Mouse (Mus musculus): ENCODE measurements around the gene Rbm44. TPM values are rescaled to one million over a fixed set of nuclear protein-coding genes. Genes with fewer than 3 reads are reported as not detected.
A peak's percentile ranks its signal among the peaks of the same experiment; 100 is the strongest.

Rbm44 gene
- polyA plus RNA-seq, 1 experiment from 2014 or later, result 3.3 TPM

DNA sequence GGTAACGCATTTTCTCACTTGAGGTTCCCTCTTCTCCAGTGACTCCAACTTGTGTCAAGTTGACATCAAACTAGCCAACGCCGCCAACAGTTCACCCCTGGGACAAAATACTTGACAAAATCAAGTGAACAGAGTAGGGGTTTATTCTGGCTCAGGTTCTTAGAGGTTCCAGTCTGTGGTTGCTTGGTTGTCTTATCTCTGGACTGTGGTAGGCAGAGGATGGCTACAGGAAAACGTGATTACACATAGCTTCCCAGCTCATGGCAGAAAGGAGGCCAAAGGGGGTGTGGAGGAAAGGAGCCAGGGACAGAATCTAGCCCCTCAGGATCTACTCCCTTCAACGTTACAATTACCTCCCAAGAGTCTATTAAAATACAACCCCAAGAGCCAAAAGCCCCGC lies 41.8 kb downstream of the Rbm44 start:
- Histone ChIP-seq H3K27ac (replicated peaks in 1 of 2; ENCODE audit: control insufficient read depth in 1 of 2, insufficient read depth in 1 of 2, low read depth in 2 of 2, low read length in 2 of 2) (no peak overlapping the region), H3K4me2 (ENCODE audit: low read length) (no peak overlapping the region), H3K9ac (ENCODE audit: low read length) (no peak overlapping the region), H3K36me3 (ENCODE audit: control insufficient read depth, insufficient read depth, low read length) (peaks cover 3% of the 10 kb centered on the region; the same call in 1 of the 2 replicates), H3K4me1 (ENCODE audit: control insufficient read depth in 2 of 2, insufficient read depth in 2 of 2, low read length in 2 of 2) (peaks cover 6 to 8% of the 10 kb centered on the region in 2 experiments; a peak in 3 of 4 replicates), H3K9me3 (ENCODE audit: control insufficient read depth, low read length) (0 out of 2 replicates have a peak, but pooled peaks cover 3% of the 10 kb centered on the region), H3K4me3 (ENCODE audit: control insufficient read depth in 1 of 2, insufficient read depth in 1 of 2, low read depth in 1 of 2, low read length in 2 of 2) (no peak overlapping the region), H3K27me3 (ENCODE audit: control insufficient read depth, insufficient read depth, low read length) (no peaks in the 10 kb centered on the region)
- WGBS, result 85% methylated on average over 6 of the region's 6 CpGs
- ATAC-seq (ENCODE audit: insufficient number of reproducible peaks, insufficient read depth, low FRiP score, low read depth), result no peak

- Histone ChIP-seq H3K9ac (ENCODE audit: low read length) (no peak overlapping the region), H3K27me3 (ENCODE audit: control insufficient read depth, insufficient read depth, low read length) (no peaks in the 10 kb centered on the region), H3K4me1 (ENCODE audit: control insufficient read depth in 2 of 2, insufficient read depth in 2 of 2, low read length in 2 of 2) (peaks cover 0 to 2% of the 10 kb centered on the region in 2 experiments; a peak in 2 of 4 replicates), H3K36me3 (ENCODE audit: control insufficient read depth, insufficient read depth, low read length) (peaks cover 3% of the 10 kb centered on the region; the same call in 1 of the 2 replicates), H3K9me3 (ENCODE audit: control insufficient read depth, low read length) (0 out of 2 replicates have a peak, but pooled peaks cover 3% of the 10 kb centered on the region), H3K4me3 (ENCODE audit: control insufficient read depth in 1 of 2, insufficient read depth in 1 of 2, low read depth in 1 of 2, low read length in 2 of 2) (no peak overlapping the region), H3K27ac (replicated peaks in 1 of 2; ENCODE audit: control insufficient read depth in 1 of 2, insufficient read depth in 1 of 2, low read depth in 2 of 2, low read length in 2 of 2) (0 out of 4 replicates have a peak overlapping the region, but pooled peaks of 1 of the 2 experiments have one; percentile 0), H3K4me2 (ENCODE audit: low read length) (no peak overlapping the region)
- no peak for ATAC-seq (ENCODE audit: insufficient number of reproducible peaks, insufficient read depth, low FRiP score, low read depth)
- WGBS, result 93% methylated on average over 5 of the region's 5 CpGs
Measured at GRCm38 (mm10) chr1:91187315-91187714, 42.4 kb downstream of the Rbm44 start.

DNA sequence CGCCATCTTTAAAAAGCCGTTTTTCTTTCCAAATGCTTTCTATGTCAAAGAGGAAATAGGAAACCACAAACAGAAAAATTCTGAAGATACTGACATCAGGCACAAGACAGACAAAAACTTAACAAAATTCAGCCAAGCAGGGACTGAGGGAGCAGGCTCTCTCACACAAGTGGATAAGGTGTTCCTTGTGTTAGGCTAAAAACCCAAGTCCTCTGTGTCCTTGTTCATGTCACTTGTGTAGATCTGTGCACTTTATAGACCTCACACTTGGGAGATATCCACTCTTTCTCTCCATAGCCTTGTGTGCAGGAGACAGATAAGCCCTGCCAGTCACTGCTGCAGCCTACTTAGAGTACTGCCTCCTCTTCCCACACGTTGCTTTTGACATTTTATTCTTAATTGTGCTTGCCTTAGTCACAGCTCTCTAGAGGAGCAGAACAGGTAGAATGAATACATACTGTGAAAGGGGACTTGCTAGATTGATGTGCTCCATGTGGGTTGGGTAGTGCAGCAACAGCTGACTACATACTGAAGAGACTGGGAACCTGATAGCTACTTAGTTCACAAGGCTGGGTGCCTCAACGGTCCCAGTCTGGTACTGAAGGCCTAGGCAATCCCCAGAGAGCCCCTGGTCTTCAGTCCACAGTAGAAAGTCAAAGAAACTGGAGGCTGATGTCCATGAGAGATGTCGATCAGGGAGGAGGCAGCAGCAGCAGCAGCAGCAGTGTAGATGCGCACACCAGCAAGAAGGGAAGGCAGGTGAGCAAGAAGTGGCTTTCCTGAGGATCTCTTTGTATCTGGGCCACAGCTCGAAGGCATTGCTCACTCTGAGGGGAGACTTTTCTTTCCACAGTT lies 43.1 kb downstream of the Rbm44 start:
- H3K4me1 ChIP-seq (ENCODE audit: control insufficient read depth in 2 of 2, insufficient read depth in 2 of 2, low read length in 2 of 2), result no peaks in the 10 kb centered on the region
- no peaks in the 10 kb centered on the region for H3K27me3 ChIP-seq (ENCODE audit: control insufficient read depth, insufficient read depth, low read length)
- peaks cover 3% of the 10 kb centered on the region; the same call in 1 of the 2 replicates for H3K36me3 ChIP-seq (ENCODE audit: control insufficient read depth, insufficient read depth, low read length)
- H3K4me3 ChIP-seq (ENCODE audit: control insufficient read depth in 1 of 2, insufficient read depth in 1 of 2, low read depth in 1 of 2, low read length in 2 of 2), result no peak overlapping the region
- WGBS, result 83% methylated on average over 7 of the region's 7 CpGs
- no peak overlapping the region for H3K9ac ChIP-seq (ENCODE audit: low read length)
- ATAC-seq (ENCODE audit: insufficient number of reproducible peaks, insufficient read depth, low FRiP score, low read depth), result no peak
- H3K9me3 ChIP-seq (ENCODE audit: control insufficient read depth, low read length), result 0 out of 2 replicates have a peak, but pooled peaks cover 3% of the 10 kb centered on the region
- H3K27ac ChIP-seq (replicated peaks in 1 of 2; ENCODE audit: control insufficient read depth in 1 of 2, insufficient read depth in 1 of 2, low read depth in 2 of 2, low read length in 2 of 2), result 0 out of 4 replicates have a peak overlapping the region, but pooled peaks of 1 of the 2 experiments have one; percentile 0
- no peak overlapping the region for H3K4me2 ChIP-seq (ENCODE audit: low read length)

GRCm38 (mm10) chr1:91188851-91189460 lies 44.1 kb downstream of the Rbm44 start:
- no peak overlapping the region for H3K4me3 ChIP-seq (ENCODE audit: control insufficient read depth in 1 of 2, insufficient read depth in 1 of 2, low read depth in 1 of 2, low read length in 2 of 2)
- 80% methylated on average over 10 of the region's 10 CpGs for WGBS
- no peaks in the 10 kb centered on the region for H3K27me3 ChIP-seq (ENCODE audit: control insufficient read depth, insufficient read depth, low read length)
- H3K4me2 ChIP-seq (ENCODE audit: low read length), result no peak overlapping the region
- no peak overlapping the region for H3K9ac ChIP-seq (ENCODE audit: low read length)
- H3K4me1 ChIP-seq (ENCODE audit: control insufficient read depth in 2 of 2, insufficient read depth in 2 of 2, low read length in 2 of 2), result no peaks in the 10 kb centered on the region
- no peak overlapping the region for H3K27ac ChIP-seq (replicated peaks in 1 of 2; ENCODE audit: control insufficient read depth in 1 of 2, insufficient read depth in 1 of 2, low read depth in 2 of 2, low read length in 2 of 2)
- no peak for ATAC-seq (ENCODE audit: insufficient number of reproducible peaks, insufficient read depth, low FRiP score, low read depth)
- 0 out of 2 replicates have a peak, but pooled peaks cover 3% of the 10 kb centered on the region for H3K9me3 ChIP-seq (ENCODE audit: control insufficient read depth, low read length)
- peaks cover 3% of the 10 kb centered on the region; the same call in 1 of the 2 replicates for H3K36me3 ChIP-seq (ENCODE audit: control insufficient read depth, insufficient read depth, low read length)

DNA sequence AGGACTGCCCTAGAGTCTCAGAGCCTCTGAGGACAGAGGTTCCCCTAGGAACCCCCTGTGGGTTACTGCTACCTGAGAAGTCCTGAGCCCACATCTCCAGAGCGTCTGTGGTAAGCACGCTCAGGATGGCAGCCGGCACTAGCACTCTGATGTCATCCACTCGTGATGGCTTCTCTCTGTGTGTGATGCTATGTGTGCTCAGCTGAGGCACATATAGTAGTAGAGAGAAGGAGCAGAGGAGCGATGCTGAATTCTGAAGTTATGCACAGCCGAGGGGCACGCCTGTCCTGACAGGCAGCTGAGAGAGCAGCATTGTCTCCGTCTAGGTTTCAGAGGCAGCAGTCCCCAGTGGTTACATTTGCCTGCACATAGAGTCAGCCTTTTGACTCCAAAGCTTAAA lies 47.3 kb downstream of the Rbm44 start:
- H3K4me3 ChIP-seq (ENCODE audit: control insufficient read depth in 1 of 2, insufficient read depth in 1 of 2, low read depth in 1 of 2, low read length in 2 of 2), result no peak overlapping the region
- H3K27me3 ChIP-seq (ENCODE audit: control insufficient read depth, insufficient read depth, low read length), result no peaks in the 10 kb centered on the region
- no peak for ATAC-seq (ENCODE audit: insufficient number of reproducible peaks, insufficient read depth, low FRiP score, low read depth)
- no peak overlapping the region for H3K9ac ChIP-seq (ENCODE audit: low read length)
- H3K4me1 ChIP-seq (ENCODE audit: control insufficient read depth in 2 of 2, insufficient read depth in 2 of 2, low read length in 2 of 2), result no peaks in the 10 kb centered on the region
- no peaks in the 10 kb centered on the region for H3K36me3 ChIP-seq (ENCODE audit: control insufficient read depth, insufficient read depth, low read length)
- 67% methylated on average over 8 of the region's 8 CpGs for WGBS
- H3K4me2 ChIP-seq (ENCODE audit: low read length), result no peak overlapping the region
- no peaks in the 10 kb centered on the region for H3K9me3 ChIP-seq (ENCODE audit: control insufficient read depth, low read length)
- H3K27ac ChIP-seq (replicated peaks in 1 of 2; ENCODE audit: control insufficient read depth in 1 of 2, insufficient read depth in 1 of 2, low read depth in 2 of 2, low read length in 2 of 2), result no peak overlapping the region

- Histone ChIP-seq H3K27ac (replicated peaks in 1 of 2; ENCODE audit: control insufficient read depth in 1 of 2, insufficient read depth in 1 of 2, low read depth in 2 of 2, low read length in 2 of 2) (no peak overlapping the region), H3K4me3 (ENCODE audit: control insufficient read depth in 1 of 2, insufficient read depth in 1 of 2, low read depth in 1 of 2, low read length in 2 of 2) (no peak overlapping the region), H3K27me3 (ENCODE audit: control insufficient read depth, insufficient read depth, low read length) (no peaks in the 10 kb centered on the region), H3K36me3 (ENCODE audit: control insufficient read depth, insufficient read depth, low read length) (no peaks in the 10 kb centered on the region), H3K9me3 (ENCODE audit: control insufficient read depth, low read length) (no peaks in the 10 kb centered on the region), H3K4me1 (ENCODE audit: control insufficient read depth in 2 of 2, insufficient read depth in 2 of 2, low read length in 2 of 2) (no peaks in the 10 kb centered on the region), H3K9ac (ENCODE audit: low read length) (no peak overlapping the region), H3K4me2 (ENCODE audit: low read length) (no peak overlapping the region)
- no peak for ATAC-seq (ENCODE audit: insufficient number of reproducible peaks, insufficient read depth, low FRiP score, low read depth)
- WGBS, result 78% methylated on average over 4 of the region's 4 CpGs
Measured at GRCm38 (mm10) chr1:91193242-91193641, 48.4 kb downstream of the Rbm44 start.

- Histone ChIP-seq H3K4me3 (ENCODE audit: control insufficient read depth in 1 of 2, insufficient read depth in 1 of 2, low read depth in 1 of 2, low read length in 2 of 2) (no peak overlapping the region), H3K27ac (replicated peaks in 1 of 2; ENCODE audit: control insufficient read depth in 1 of 2, insufficient read depth in 1 of 2, low read depth in 2 of 2, low read length in 2 of 2) (no peak overlapping the region), H3K9me3 (ENCODE audit: control insufficient read depth, low read length) (no peaks in the 10 kb centered on the region), H3K27me3 (ENCODE audit: control insufficient read depth, insufficient read depth, low read length) (no peaks in the 10 kb centered on the region), H3K4me2 (ENCODE audit: low read length) (no peak overlapping the region), H3K4me1 (ENCODE audit: control insufficient read depth in 2 of 2, insufficient read depth in 2 of 2, low read length in 2 of 2) (no peaks in the 10 kb centered on the region), H3K9ac (ENCODE audit: low read length) (no peak overlapping the region), H3K36me3 (ENCODE audit: control insufficient read depth, insufficient read depth, low read length) (no peaks in the 10 kb centered on the region)
- WGBS, result 82% methylated on average over 4 of the region's 4 CpGs
- no peak for ATAC-seq (ENCODE audit: insufficient number of reproducible peaks, insufficient read depth, low FRiP score, low read depth)
Measured at GRCm38 (mm10) chr1:91193680-91194079, 48.8 kb downstream of the Rbm44 start.

Data from heart, embryonic 14.5 days (tissue).